Mouse (Mus musculus) splenic B cell, adult 2 months (primary cell): ENCODE data around the gene Acss3.

Experiments
- DNase-seq: peaks from one replicate; pipeline ENCODE4 v3.0.0-alpha.2; 2011; ENCODE audit warnings: low read depth, low spot score
- H3K27me3 ChIP-seq: 2 replicates; pipeline ENCODE4 v1.6.1; 2012; ENCODE audit warnings: mild to moderate bottlenecking, low read length, moderate library complexity, mixed read lengths; ENCODE audit not compliant: control insufficient read depth, poor library complexity, insufficient read depth, severe bottlenecking
- H3K36me3 ChIP-seq: 2 replicates; pipeline ENCODE4 v1.6.1; 2012; ENCODE audit warnings: mild to moderate bottlenecking, low read length, moderate library complexity, mixed read lengths; ENCODE audit not compliant: control insufficient read depth, poor library complexity, insufficient read depth, severe bottlenecking

Gene Acss3

DNA sequence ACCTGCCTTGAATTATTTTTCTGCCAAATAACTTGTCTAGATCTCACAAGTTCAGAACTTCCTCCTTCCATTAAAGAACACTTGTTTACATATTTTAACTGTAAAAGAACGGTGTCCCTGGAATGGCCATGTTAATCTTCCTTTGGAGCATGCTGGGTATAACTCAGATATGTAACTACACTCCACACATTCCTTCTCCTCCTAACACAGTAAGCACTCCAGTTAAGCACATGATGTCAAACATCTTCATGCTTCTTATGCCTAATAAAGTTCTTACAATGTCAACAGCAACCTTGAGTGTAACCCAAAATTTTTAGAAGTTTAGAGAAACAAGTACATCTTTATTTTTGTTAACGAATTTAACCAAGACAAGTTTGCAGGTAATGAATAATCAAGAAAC is 73.0 kb downstream of the Acss3 start:
- H3K27me3 ChIP-seq, result no peaks in the 10 kb centered on the region
- no peak for DNase-seq
- H3K36me3 ChIP-seq, result no peaks in the 10 kb centered on the region

DNA sequence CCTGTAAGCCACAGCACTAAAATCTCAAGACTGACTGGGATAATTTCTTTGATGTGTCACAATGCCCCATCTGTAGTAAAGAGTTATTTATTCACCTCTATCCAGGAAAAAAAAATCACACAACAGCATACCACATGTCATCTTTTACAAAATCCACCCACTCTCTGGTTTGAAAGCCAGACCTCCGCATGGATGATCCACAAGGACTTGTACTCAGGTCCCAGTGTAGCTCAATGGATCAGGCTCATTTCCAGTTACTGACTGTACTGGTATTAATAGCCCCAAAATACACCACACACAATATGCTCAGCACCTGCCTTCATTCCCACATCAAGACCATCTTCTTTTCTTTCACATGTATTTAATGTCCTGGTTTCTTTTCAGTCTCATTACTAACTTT is 80.8 kb downstream of the Acss3 start:
- DNase-seq, result no peak
- no peaks in the 10 kb centered on the region for H3K36me3 ChIP-seq
- no peaks in the 10 kb centered on the region for H3K27me3 ChIP-seq

DNA sequence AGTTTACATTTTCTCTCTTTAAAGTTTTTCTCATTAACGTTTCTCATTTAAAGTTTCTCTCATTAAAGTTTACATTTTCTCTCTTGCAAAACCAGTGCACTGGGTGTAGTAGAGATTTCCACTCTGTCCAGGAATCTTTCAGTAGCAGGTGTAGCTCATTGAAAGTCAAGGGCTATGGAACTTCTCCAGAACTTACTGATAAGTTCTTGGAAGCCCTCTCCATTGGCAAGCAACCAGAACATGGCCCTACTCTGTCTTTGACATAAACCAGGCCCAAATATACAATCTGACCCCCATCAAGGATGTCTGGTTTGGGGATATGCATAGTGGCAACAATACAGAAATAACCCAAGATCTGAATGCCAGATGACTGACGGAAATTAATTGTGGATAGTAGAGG is 82.6 kb downstream of the Acss3 start:
- no peak for DNase-seq
- no peaks in the 10 kb centered on the region for H3K36me3 ChIP-seq
- H3K27me3 ChIP-seq, result no peaks in the 10 kb centered on the region

DNA sequence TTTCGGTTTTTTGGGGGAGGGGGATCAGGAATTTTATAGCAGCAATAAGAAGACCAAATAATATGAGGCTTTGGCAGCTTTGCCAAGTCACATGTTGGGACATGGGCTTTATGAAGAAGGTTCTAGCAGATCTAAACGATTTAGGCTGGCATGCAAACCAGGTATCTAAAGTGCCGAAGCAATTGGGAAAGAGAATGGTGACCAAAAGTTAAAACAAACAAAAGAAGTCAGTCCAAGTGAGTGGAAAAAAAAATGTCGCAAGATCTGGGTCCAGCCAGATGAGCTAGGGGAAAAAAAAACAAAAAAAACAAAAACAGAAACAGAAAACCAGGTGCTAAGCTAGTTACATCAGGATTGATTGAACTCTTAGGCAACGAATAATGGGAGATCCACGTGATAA is 83.1 kb downstream of the Acss3 start:
- Histone ChIP-seq H3K36me3 (no peaks in the 10 kb centered on the region), H3K27me3 (no peaks in the 10 kb centered on the region)
- DNase-seq, result no peak

DNA sequence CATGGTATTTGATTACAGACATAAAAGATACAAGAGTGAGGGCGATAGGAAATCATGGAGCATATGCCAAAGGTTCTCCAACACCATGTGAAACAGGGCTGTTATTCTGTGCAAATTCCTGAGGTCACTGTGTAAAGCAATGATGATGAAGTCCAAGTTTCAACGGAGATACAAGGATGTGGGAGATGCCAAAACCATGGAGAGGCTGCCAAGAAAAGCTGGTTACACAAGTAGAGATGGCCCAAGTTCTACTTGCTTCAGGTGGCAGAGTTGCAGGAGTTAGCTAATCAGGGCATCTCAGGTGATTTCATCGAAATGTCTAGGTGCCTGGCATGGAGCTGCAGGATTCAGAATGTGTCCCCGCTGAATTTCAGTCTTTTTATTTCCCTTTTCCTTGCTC is 84.3 kb downstream of the Acss3 start:
- Histone ChIP-seq H3K27me3 (no peaks in the 10 kb centered on the region), H3K36me3 (no peaks in the 10 kb centered on the region)
- no peak for DNase-seq

DNA sequence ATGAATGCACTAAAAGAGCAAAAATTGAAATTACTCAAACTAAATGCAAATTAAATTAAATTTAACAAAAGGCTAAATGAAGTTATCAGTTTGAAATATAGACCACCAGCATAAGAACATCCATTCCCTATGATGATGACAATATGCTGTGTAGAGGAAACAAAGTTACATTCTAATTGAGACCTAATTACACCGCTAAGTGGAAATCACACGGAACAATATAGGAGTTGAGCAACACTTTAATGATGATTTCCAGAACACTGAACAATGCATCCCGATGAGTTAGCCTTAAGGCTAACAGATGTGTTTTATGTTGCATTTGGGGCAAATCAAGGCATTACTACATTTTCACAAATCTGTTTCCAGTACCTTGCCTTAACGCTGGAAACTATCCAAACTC is 99.2 kb downstream of the Acss3 start:
- H3K36me3 ChIP-seq, result no peaks in the 10 kb centered on the region
- no peak for DNase-seq
- H3K27me3 ChIP-seq, result no peaks in the 10 kb centered on the region

DNA sequence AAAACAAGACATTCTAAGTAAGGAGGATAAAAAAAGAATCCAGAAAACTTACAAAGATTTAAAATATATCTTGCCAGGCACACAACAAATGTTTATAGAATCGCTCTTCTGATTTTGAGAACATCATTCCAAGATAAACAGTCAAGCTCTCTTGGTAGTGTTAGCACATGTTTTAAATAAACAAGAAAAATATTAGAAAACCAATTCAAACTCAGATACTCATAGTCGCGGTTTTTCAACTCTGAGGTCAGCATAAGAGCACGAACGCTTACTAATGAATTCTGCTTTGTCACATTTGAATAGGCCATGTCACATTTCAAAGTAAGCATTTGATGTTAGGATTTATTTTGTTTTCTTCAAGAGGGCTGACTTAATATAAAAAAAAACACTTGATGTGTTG is 102.3 kb downstream of the Acss3 start:
- no peak for DNase-seq
- no peaks in the 10 kb centered on the region for H3K27me3 ChIP-seq
- no peaks in the 10 kb centered on the region for H3K36me3 ChIP-seq

DNA sequence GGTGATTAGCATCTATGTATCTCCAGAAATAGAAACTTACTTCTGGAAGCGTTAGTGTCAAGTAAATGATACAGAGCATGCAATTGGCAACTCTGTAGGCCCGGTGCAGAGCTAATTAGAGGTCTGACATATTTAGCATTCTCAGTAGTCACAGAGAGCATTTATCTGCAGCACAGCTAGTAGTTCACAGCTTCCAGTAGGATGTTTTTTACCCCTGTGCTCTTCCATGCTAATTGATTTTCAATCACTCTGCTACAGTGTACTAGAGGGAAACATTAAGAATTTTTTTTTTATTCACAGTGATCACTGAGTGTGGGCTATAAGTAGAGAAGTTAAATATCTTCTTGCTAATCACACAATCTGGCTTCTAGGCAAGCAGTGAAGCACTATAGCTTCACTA is 112.3 kb downstream of the Acss3 start:
- Histone ChIP-seq H3K27me3 (no peaks in the 10 kb centered on the region), H3K36me3 (no peaks in the 10 kb centered on the region)
- DNase-seq, result no peak

DNA sequence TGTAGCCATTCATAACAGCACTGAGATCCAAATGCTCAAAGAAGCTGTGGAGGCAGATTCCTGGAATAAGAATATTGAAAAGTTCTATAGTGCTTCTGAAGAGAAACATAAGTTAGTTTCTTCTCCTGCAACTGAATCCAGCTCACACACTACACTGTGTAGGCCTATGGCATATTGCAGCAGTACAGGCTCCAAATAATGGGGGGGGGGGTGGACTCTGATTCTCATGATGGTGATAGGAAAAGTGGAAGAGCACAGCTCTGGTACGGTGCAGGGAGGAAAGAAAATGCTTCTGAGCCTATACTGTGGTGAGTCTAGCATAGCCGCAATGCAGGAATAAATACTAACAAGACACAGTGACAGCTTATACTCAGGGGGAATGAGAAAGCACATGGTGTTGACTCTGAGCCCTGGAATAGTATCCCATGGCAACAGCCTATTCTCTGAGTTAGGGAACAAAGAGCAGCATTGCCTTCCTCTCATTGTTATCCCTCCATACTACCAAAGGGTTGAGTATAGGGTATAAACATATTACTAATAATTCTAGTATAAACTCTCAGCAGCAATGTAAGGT is 125.3 kb downstream of the Acss3 start:
- H3K36me3 ChIP-seq, result no peaks in the 10 kb centered on the region
- no peak for DNase-seq
- H3K27me3 ChIP-seq, result no peaks in the 10 kb centered on the region

DNA sequence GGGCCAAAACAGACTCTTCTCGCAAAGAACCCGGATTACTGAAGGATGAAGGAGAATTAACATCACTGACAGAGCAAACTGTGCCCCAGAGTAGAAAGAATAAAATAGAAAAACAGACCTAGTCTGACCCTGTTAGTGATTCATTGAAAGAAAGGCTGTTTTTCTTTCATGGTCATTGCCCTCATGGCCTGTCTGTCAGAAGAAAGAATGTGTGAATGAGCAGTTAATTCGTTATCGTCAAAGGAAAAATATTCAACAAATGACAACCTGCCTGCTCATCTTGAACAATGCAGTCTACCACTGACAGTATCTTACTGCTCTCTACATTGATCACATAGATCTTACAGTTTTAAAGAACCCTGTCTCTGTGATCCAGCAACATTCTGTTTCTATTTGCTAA is 134.0 kb downstream of the Acss3 start:
- H3K36me3 ChIP-seq, result no peaks in the 10 kb centered on the region
- DNase-seq, result no peak
- H3K27me3 ChIP-seq, result no peaks in the 10 kb centered on the region

DNA sequence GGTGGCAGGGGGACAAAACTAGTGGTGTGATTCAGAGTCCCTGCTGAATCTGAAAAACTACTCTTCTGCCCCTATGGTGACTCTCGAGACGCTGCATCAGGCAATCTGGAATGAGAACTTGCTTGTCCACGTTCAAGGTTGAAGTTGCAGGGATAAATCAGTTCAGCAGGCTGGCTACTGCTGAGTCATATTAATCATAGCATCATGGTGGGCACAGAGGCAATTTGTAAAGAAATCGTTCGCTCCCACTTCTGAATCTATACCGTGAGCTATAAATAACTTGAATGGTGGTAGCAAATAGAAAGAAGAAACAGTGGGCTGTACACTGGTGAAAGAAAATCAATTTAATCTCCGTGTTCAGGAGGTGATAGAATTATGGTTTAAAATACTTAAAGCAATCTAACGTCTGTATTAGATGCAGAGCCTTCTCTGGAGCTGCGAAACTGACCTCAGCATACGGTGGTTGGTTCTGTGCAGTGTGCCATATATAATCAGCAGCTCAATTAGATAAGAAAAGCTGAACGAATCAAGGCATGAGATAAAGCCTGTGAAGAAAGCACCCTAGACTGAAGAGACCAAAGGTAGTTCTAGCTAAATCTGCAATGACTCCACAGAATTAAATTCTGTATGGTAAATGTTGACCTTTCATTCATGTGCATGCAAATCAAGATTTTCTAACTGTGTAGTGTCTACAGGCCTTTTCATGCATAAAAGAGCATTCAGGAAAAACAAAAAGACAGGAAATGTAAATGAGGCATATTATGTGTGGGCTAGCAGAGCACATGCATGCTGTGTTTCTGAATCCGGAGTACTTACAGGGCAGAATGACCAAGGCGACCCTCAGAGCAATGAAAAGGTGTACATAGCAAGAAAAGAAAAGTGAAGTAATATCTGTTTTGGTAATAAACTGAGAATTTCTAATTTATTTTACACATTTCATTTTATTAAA is 148.0 kb downstream of the Acss3 start:
- Histone ChIP-seq H3K27me3 (no peaks in the 10 kb centered on the region), H3K36me3 (no peaks in the 10 kb centered on the region)
- DNase-seq, result no peak

DNA sequence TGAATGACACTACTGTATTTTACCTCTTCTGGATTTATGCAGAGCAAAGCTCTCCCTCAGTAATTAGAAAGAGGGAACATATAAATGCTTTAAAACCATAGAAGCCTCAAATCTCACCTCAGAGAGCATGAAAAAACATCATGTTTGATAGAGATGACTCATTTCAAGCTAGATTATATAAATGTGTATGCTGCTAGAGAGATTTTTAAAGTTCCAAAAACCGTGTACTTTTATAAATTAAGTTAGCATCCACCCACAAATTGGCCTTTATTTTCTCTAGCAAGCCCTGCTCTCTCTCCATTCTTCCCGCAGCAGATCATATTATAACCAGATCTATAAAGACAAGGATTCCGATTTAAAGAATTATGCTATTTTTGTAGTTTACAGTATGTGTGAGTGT is 164.4 kb downstream of the Acss3 start:
- H3K27me3 ChIP-seq, result no peaks in the 10 kb centered on the region
- no peak for DNase-seq
- no peaks in the 10 kb centered on the region for H3K36me3 ChIP-seq

DNA sequence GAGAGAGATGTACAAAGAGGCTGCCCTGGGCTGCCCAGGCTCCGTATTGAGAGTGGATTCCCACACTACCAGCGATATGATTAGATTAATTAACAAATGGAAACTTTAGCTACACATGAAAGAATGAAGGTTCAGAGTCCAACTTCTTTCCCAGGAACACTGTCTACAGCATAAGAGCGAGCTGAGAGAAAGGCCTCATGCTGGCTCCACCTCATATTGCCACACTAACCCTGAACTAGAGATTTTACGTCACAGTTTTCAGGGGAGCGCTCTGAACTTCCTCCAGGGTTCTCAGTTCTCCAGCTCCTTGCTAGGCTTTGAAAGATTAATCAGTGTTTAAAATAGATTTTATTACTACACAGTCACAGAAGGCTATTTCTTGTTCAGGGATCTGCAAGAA is 182.1 kb downstream of the Acss3 start:
- H3K27me3 ChIP-seq, result no peaks in the 10 kb centered on the region
- no peaks in the 10 kb centered on the region for H3K36me3 ChIP-seq
- no peak for DNase-seq

DNA sequence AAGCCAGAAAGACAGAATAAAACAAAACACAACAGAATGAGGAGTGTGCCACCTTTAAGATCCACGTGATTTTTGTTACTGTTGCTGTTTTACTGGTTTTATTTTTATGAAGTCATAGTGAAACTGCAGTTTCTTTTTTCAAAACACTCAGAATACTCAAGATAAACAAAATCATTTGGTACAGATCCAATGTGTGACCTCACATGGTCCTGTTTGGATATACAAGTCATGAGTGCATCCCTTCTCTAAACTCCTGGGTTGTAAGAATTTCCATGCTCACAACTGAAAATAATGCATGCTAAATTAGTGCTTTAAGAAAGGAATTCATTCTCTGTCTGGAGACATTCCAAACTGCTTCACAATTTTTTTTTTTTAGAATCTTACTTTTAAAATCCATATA is 184.0 kb downstream of the Acss3 start:
- Histone ChIP-seq H3K27me3 (no peaks in the 10 kb centered on the region), H3K36me3 (no peaks in the 10 kb centered on the region)
- no peak for DNase-seq

DNA sequence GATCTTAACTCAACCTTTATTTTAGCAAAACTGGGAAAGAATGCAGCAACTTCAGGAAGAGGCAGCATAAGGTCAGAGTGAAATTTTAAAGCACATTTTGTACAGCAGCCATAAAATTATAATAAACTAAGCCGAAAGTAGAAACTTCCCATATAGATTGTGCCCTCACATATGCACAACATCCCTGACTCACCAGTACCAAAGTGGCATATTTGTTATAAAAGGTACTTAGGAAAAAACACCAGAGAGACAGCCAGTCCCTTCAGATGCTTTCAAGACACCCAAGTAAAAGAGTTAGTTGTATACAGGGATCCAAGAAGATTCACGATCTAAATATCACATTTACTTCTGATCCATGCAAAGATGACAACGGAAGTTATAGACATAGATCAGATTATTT is 184.6 kb downstream of the Acss3 start:
- Histone ChIP-seq H3K27me3 (no peaks in the 10 kb centered on the region), H3K36me3 (no peaks in the 10 kb centered on the region)
- DNase-seq, result no peak

DNA sequence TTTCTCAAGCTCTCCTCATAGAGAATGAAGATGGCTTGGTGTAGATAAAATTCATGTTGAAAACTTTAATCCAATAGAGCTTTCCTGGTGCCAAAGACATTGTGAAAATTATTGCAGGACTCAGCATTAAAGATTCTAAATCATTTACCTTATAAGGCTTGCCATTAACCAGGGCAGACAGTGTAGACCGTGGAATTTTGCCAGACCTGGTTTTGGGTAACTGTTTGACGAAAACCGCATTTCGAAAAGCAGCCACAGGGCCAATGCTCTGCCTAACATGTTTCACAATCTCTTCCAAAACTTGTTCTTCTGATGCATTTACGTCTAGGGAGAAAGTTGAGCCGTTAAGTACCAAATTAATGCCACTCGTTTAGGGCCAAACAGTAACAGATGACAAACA is 186.5 kb downstream of the Acss3 start:
- DNase-seq, result no peak
- H3K36me3 ChIP-seq, result no peaks in the 10 kb centered on the region
- no peaks in the 10 kb centered on the region for H3K27me3 ChIP-seq
